Mouse (Mus musculus) ovary, postnatal 10 days (tissue): ENCODE data around the gene Incenp.
"Not testable (repeated sequence)": the region's sequence is repeated elsewhere in the genome, so short reads cannot be mapped to it uniquely, and the experiment has no call there.

Experiments
- DNase-seq: peaks from one replicate; pipeline ENCODE4 v3.0.0; 2022; ENCODE audit warnings: low spot score

Gene Incenp

DNA sequence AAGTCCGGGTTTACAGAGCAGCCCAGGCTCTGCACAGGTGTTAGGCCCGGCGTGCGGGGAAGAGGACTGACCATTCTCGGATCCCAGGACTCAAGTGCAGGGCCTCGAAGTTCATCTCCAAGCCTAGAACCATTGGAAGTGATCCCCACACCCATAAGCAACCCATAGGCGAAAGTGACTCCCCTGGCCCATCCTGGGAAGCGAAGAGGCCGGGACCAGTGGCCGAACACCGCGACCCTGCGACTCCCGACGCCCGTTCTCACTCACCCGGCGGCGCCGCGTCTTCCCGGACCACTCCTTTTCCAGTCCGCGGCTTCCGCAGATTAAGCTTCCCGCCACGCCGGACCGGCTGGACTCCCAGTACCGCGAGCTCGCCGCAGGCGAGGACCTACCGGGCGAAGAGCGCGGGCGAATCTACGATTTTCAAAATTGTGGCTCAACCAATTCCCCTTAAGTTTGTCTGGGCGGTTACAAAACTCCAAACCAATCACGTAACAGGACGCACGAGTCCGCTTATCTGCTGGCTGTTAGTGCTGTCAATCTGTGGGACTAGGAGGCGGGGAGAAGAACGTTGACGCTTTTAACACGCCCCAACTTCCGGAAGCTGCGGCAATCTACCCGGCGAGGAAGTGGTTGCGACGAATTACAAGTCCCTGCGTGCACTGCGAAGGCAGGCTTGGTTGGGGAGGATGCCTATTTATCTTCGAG is at the start of gene Incenp:
Gene Incenp (minus strand): TSS at position 480 of the 708 bp plus-strand sequence.
- peak; percentile 60 for DNase-seq

DNA sequence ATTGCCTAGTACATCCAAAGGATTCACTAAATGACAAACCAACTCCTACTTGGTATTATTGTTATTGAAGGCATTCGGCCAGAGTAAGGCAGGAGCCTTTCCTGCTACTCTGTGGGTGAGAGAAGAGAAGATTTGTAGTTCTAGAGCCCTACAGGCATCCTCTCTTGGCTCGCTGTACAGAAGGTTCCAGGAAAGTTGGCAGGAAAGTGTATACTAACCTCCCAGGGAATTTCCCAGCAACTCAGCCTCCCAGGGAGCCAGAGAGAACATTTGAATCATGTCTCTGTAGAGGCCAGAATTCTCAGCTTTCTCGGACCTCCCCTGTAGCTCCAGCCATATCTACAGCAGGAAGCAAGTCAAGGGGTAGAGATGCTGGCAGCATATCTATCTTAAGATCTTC is 47.6 kb upstream of the Incenp start:
- DNase-seq = no peak

DNA sequence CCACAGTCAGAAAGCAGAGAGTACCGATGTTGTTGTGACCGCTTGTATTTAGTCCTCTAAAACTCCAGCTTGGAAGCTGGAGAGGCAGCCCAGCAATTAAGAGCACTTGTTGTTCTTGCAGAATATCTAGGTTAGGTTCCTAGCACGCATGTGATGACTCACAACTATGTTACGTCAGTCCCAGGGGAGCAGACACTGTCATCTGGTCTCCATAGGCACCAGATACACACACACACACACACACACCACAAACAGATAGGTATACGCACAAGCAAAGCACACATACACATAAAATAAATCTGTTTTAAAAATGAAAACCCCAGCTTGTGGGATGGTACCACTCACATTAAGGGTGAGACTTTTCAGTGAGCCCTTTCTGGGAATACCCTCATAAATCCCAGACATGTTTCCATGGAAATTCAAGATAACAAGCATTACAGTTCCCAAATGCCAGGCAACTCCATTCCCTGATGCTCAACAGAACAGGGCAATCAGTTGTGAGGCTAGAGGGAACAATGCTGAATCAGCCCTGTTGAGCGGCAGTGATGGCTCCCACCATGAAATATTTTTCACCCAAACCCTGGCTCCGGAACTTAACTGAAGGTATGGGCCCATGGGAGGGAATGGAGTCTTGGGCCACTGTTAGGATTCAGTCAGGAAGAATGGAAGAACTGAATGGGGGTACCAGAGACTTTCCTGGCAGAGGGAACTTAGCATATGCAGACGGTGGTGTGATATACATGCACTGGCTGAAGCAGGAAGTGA is 46.6 kb upstream of the Incenp start:
- no peak for DNase-seq

DNA sequence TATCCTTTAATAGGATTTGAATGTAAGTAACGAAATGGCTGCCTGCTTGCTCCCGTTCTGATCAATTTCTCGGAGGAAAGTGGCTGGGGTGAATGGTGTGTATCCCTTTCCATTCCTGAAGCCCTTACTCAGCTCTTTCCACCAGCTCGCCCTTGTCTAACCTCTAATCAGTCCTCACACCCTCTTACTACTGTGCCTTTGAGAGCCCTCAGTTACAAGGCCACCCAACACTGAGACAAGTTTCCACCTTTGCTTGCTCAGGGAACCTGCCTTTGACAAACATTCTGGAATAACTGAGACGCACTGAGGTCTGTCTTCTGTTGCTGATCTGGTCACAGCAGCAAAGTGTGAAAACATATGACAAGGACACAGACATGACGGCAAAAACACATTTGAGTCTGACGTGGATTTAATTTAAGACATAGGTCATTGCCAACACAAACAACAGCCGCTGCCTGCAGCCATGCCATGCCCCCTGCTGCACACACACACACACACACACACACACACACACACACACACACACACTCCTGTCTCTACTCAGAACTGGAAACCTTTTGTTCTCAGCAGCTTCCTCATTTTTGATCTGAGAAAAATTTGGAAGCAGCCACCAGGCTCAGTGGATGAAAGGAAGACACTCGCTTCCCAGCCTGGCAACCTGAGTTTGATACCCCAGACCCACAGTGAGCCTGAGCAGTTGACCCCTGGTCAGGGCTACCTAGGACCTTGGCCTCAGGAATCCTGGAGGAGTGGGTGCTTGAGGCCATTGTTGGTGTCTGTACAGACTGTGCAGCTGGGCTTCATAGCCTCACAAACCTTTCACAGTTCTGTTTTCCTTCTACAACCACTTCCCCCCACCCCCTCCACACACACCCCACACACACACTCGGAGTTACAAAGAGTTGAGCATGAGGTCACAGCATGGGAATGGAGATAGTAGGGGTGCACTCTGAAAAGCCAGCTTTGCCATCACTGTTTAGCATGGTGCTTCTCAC is 43.5 kb upstream of the Incenp start:
- no peak for DNase-seq

DNA sequence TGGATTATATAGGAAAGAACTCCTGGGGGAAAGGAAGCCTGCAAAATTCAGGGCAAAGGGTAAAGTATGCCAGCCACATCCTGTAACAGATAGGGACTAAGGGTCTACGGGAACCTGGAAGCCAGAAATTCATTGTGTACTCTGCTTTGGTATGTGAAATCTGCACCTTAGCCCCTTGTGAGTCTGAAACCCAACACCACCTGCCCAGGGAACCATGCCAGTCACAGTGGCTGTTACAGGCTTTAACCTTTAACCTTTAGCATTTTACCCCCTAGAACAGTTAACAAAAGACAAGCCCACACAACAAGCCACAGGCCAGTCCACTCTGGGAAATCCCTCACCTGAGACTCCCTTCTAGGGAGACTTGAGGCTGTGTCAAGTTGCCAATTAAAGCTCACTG is 42.5 kb upstream of the Incenp start:
- DNase-seq = no peak

DNA sequence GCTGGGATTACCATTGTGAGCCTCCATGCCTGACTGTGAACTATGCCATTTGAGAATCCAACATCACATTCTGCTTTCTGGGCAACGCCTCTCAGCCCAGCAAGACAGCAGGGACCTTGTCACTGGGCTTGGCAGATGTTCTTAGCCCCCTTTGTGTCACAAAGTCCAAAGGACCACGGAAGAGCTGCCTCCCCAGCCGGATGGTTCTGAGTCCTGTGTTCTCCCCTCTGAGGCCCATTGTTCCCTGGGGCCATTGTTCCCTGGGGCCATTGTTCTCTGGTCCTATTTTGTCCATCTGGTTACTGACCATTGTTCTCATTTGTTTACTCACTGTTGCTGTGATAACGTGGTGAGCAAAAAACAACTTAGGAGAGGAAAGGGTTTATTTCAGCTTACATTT is 41.6 kb upstream of the Incenp start:
- no peak for DNase-seq

DNA sequence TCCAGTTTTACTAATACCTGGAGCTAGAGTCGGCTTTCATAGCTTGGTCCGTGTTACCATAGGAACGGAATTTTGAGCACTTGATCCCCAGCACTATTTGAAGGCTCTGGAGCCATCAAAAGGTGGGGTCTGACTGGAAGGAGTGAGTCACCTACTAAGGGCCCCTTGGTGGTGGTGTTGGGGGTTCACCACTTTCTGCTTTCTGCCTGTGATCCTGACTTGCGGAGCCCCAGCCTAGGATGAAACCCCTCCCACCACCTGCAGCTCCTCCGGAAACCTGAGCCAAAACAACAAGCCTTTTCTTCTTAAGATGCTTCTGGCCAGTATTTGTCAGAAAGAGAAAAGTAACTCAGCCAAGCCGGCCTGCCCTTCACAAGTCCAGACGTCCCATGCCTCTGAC is 40.5 kb upstream of the Incenp start:
- DNase-seq = no peak

DNA sequence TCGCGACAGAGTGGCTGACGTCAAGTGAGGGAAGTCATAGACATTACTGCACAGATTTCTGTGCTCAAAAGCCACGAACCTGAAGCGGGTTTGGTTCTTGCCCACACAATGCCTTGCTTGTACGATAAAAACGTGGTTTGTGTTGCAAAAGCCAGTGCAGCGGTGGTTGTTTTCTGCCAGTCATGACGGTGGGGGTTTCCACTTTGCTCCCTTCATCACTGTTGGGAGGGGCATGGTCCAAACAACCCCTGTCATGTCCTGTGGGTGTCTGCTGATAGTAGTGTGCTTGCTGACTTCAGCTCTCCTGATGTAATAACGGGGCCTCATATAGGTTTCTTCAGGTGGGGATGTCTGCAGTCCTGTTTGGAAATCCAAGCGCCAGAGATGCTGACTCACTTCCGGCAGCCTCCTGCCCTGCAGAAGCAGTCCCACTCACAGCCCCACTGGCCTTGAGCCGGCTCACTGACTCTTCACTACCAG is 39.5 kb upstream of the Incenp start:
- no peak for DNase-seq

DNA sequence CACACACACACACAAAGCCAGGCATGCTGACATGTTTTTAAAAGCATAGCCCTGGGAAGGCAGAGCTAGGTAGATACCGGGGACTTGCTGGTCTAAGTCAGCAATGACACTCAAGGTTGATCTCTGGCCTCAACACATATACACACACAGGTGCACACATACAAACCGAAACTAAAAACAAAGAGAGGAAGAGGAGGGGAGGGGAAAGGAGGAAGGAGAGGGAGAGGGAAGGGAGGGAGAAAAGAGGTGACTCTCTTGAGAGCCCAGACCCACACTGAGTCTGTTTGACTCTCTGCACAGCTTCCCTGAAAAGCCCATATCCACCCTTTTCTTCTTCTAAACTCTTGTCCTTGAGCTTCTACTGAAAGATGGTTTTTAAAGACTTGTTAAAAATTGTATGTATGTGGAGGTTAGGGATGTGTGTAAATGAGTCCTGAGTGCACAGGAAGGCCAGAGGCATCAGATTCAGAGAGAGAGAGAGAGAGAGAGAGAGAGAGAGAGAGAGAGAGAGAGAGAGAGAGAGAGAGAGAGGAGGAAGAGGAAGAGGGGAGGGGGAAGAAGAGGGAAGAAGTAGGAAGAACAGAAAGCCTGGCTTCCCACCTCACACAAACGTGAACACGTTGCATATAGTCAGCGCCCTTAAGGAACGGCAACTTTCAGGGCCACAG is 38.9 kb upstream of the Incenp start:
- no peak for DNase-seq

DNA sequence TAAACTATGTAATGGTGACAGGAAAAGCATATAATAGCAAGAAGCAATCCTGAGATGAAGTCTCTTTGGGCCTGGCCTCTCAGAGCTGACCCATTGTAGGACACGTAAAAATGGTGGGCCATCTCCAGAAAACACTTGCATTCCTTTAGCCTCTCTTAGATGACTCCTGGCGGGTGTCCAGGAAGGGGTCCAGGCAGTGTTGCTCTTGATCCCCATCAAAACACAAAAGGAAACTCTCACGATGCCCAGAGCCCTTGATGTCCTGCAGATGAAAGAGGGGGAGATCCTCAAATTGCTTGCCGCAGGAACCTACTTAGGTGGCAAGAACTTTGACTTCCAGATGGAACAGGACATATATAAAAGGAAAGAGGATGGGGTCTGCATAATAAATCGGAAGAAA is 38.1 kb upstream of the Incenp start:
- no peak for DNase-seq

DNA sequence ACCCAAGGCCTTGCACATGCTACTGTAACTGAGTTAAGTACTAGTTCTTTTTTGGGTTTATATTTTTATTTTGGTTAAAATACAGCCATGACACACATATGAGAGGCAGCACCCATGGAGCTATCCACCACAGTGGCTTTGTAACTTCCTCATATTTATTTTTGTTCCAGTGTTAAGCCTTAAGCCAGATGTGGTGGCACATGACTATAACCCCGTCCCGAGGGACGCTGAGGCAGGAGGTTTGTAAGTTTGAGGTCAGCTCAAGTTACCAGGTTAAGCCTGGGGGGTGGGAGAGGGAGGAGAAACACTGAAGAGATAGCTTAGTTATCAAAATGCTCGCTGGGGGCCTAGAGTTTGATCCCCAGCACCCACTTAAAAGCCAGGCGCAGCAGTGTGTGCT is 37.2 kb upstream of the Incenp start:
- no peak for DNase-seq

DNA sequence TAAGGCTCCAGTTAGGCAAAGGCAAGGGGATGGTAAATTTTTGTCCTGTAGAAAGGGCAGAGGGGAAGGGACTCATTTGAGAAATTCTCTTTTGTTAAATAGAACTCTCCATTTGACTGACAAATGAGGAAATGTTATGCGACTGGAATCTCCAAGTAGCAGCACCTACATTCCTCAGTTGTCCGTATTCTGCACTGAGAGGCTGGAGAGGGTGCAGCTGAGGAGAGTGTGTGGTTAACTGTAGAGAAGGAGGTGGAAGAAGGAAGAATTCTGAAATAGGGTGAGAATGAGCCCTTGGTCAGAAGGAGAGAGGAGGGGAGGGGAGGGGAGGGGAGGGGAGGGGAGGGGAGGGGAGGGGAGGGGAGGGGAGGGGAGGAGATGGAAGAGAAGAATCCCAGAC is 34.6 kb upstream of the Incenp start:
- no peak for DNase-seq

DNA sequence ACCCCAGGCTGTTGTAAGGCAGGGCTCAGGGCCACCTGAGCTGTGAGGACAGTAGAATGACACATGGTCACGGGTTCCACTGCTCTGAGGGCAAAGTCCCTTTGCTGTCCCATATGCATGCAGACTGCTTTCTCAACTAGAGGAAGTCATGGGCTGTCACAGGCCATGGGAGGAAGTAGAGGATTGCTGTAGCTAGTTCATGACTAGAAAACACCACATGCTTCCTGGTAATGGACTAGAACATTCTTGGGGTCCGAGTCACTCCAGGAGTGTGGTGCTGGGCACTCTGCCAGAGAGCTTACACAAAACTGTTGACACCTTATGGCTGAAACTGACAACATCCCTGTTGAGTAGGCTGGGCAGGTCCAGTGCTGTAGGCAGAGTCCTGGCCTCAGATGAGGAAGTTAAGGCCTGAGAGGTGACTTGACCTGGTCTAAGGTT is 31.8 kb upstream of the Incenp start:
- not testable (repeated sequence) for DNase-seq

DNA sequence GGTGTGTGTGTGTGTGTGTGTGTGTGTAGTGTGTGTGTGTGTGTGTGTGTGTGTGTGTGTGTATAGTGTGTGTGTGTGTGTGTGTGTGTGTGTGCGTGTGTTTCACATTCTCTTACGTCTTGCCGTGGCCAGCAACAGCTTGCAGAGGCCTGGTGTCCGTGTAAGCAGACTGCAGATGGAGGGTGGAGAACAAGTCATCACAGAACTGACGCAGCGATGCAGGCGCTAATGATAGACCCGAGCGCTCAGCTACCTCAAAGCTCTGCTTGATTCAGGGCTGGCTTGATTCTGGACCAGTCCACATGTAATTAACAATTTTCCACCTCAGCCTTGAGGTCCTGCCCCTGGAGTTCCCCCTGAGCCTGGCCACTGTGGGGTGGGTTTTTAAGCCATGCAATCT is 28.7 kb upstream of the Incenp start:
- no peak for DNase-seq

DNA sequence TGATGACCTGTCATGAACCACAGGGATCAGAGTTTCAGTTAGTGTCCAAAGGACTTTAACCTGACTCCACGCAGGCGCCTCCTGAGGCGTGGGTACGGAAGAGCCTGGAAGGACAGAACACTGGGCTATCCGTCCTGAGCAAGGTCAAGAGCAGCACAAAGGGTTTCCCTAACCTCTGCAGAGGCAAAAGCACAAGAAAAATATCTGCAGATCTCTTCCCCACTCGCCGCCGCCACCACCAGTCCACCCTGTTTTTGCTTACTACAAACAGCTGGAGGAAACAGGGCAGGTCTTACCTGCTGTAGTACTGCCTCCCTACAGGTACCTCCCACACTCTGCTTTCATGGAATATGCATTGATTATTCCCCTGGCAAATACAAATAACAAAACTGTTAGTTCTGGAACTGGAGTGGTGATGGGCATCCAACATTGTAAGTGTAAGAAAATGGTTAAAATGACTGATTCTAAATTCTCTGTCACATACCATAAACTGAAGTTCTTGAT is 25.5 kb upstream of the Incenp start:
- no peak for DNase-seq

DNA sequence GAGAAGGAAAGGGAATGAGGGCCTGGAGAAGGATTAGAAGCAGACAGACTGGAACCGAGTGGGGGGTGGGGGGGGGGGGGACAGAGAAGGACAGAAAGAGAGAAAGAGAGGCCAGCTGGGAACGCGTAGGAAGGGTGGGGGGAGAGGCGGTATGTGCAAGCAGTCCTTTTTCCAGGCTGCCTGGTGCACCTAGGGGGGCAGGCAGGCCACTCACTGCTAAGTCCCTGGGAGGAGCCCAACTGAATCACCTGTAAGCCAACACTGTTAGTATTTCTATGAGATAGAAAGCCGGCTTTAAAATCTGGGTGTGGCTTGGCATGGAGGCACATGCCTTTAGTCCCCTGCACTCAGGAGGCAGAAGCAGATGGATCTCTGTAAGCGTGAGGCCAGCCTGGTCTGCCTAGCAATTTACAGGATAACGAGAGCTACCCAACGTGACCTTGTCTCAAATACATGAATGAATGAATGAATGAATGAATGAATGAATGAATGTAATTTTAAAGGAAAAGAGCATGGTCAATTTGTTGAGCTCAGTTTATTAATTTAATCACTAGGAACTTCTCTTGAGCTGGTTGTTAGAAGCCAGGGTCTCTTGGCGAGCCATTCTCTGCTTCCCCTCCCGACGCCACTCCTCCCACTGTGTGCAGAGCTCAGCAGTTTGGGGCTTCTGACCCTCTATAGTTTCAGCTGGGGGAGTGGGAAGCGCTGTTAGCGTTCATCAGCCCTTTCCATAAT is 24.9 kb upstream of the Incenp start:
- no peak for DNase-seq

DNA sequence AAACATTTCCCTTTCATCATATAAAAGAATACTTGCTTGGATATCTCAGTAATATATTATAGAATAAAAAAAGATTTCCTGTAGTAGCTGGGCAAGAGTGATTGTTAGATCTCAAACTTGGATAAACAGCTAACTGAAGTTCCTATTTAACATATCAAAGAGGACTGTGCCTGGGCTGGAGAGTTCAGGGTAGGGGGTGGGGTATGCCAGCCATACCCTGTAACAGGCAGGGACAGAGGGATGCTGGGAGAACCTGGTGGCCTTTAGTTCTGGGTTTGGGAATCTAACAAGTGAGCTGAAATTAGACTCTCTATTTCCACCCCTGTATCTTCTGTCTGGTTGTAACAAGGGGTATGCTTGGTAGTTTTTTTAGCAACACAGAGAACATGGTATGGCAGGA is 23.7 kb upstream of the Incenp start:
- no peak for DNase-seq

DNA sequence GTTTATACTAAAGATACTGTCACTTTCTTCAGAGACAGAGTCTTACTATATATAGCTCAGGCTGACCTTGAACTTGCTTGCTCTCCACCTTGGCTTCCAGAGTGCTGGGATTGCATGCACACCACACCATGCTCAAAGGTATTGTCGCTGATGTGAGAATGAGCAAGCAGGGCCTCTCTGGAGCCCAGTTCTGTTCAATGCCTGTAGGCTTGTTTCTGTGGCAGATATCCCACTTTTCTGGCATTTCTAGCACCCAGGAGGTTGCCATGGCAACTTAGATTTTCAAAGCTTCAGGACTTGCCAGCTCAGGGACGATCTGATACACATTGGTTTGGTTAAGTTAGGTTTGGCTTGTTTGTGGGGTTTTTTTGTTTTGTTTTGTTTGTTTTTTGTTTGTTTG is 22.9 kb upstream of the Incenp start:
- DNase-seq = no peak

DNA sequence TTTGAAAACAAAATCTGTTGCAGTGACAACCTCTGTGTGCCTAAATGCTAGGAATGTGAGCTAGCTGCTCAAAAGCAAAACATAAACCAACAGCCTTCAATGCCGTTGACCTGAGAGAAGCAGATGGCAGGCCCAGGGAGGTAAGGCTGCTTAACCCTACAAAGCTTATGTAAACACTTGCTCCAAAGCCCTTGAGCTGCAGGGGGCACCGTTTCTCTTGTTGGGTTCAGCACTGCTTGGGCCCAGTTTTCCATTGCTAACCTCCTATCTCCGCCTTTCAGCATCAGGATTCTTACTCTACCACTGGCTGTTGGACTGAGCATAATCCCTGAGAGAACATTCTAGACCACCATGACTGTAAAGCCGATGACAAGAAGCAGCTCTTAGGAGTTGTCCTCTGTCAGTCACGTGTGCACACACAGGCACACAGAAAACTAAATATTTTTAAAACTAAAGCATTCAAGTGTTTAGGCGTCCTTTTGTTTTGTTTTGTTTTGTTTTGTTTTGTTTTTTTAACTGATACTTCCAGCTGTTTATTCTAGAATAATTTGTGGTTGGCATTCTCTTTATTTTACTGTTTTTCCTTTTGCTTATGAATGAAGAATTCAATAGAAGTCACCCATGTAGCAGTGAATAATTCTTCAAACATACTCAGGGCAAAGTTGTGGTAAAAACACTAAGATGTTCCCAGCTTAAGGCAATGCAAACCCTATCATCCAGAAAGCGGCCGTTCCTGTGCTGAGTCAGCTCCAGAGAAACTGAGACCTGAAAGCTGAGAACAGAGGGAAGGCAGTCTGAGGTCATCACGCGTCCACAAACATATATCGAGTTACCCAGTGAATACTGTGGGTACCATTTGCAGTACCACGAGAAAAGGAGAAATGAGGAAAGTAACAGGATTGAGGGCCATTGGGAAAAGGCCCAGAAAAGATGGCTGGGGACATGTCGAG is 21.8 kb upstream of the Incenp start:
- DNase-seq = no peak
